Mouse (Mus musculus): ENCODE measurements around the gene Ddx46.
"Not testable (repeated sequence)": the region's sequence is repeated elsewhere in the genome, so short reads cannot be mapped to it uniquely, and the experiment has no call there.

Ddx46 gene

DNA sequence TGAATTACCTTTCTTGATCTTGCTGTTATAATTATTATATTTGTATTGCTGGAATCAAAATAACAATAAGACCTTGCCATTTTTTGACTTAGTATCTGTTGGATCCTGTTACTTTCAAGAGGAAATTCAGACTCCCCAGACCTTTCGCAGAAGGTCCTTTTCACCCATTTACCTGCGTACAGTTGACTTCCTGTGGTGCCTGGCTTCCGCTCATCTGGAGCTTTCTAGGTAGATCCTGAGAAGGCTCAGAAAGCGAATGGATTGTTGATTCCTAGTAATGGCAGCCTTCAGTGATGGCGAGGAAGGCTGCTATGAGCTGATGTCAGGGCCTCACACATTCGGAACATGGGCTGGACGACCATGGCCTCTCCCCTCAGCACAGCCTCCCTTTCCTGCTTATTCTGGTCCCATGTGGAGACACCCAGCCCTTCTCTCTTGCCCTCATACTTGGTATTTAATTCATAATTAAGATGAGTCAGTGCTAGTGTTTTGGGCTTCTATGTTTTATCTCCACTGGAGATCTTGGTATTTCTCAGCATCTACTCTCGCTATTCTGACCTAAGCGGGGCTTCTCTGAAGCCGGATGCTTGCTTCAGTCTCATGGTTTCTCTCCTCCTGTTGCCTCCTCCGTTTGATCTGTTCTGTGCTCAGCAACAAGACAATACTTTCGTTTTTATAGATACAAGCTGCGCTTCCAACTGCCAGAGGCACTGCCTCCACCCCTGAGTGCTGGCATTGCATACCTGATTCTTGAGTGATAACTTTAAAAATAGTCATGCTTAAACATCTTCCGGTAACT is 1.6 kb downstream of the Ddx46 start:
- DNase-seq (ENCODE audit: low read depth, low spot score), result no peak

DNA sequence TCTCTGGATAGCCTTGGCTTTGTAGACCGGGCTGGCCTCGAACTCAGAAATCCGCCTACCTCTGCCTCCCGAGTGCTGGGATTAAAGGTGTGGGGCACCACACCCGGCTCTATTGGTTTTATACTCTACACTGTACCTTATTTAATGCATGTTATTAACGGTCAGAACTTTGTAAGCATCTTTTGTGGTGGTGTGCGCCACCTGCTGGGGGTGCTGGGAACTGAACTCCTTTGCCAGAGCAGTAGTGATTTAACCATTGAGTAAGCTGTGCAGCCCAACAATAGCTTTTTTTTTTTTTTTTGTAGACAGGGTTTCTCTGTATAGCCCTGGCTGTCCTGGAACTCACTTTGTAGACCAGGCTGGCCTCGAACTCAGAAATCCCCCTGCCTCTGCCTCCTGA is 5.7 kb downstream of the Ddx46 start:
- DNase-seq (ENCODE audit: low read depth, low spot score), result peak; percentile 69

DNA sequence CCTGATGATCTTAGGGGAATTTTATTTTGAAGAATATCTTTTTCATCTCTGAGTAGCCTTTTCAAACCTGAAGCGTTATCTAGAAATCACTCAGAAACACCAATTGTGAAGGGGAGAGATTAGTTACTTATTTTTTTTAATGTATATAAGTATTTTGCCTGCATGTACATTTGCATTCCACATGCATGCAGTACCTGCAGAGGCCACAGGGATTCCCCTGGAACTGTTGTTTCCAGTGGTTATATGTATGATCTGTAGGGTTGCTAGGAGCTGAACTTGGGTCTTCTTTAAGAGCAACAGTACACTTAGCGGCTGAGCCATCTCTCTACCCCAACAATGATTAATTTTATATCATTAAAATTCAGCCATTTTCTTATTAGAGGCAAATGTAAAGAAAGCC is 9.7 kb downstream of the Ddx46 start:
- no peak for DNase-seq (ENCODE audit: low read depth, low spot score)

DNA sequence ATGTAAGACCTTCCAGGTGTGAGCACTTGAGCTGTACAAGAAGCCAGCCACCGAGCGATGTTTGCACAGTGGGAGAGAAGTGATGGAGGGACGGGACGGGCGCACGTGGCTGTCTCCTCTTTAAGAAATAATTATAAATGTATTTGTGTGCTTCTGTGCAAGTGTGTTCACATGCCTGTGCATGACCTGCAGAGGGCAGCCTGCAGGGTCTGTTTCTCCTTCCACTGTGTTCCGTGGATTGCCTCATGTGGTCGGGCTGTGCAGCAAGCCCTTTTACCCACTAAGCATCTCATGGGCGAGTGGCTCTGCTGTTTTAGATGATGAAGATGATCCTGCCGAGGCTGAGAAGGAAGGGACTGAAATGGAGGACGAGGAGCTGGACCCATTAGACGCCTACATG is 15.3 kb downstream of the Ddx46 start:
- peak; percentile 15 for DNase-seq (ENCODE audit: low read depth, low spot score)

DNA sequence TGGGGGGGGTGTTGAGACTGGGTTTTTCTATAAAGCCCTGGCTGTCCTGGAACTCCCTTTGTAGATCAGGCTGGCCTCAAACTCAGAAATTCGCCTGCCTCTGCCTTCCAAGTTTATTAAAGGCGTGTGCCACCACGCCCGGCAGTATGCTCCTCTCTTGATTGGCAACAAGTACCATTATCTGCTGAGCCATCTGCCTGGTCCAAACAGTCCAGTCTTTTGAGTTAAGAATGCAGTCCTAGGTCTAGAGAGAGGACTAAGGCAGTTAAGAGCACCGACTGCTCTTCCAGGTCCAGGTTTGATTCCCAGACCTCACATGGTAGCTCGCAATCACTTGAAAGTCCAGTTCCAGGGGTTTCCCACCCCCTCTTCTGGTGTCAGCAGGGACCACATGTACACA is 16.2 kb downstream of the Ddx46 start:
- no peak for DNase-seq (ENCODE audit: low read depth, low spot score)

DNA sequence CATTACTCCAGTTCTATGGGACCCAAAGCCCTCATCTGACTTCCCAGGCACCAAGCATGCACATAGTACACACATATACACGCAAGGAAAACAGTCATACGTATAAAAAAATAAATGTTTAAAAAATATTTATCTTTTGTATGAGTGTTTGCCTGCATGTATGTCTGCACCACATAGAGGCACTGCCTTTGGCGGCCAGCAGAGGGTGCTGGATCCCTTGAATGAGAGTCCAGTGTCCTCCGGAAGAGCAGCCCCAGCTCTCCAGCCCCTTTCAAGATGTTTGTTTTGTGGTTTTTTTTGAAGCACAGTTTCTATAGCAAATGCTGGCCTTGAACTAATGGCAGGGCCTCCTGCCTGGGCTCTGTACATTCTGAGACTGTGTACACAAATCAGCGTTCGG is 33.7 kb downstream of the Ddx46 start:
- peak; percentile 59 for DNase-seq (ENCODE audit: low read depth, low spot score)

DNA sequence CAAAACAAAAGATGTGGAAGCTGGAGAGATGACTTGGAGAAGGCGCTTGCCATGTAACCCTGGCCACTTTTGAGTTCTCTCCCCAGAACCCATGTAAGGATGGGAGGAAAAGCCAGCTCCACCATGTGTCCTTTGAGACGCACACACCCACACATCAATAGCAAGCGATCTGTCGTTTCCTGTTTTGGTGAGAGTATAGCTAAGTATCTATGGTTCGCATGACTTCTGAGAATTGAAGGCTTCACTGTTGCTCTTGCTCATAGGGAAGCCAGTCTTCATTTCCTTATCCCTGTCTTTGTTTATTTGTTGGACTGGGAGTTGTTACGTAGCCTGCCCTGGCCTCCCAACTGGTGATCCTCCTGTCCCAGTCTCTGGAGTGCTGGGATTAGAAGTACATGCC is 37.9 kb downstream of the Ddx46 start:
- no peak for DNase-seq (ENCODE audit: low read depth, low spot score)

DNA sequence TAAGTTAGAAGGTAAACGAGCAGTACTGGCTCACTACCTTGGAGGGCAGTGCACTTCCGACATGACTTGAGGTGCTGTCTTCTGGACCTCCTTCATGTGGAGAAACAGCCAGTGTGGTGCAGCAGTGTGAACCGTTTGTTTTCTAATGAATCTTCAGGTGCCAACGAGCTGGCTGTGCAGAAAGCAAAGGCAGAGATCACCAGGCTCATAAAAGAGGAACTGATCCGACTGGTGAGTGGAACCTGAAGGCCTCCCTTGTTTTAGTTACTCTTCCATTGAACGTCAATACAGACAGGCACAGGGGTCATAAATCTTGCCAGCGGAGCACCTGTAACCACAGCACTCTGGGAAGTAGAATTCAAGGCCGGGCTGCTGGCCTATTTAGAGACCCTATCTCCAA is 42.5 kb downstream of the Ddx46 start:
- DNase-seq (ENCODE audit: low read depth, low spot score), result peak; percentile 88

DNA sequence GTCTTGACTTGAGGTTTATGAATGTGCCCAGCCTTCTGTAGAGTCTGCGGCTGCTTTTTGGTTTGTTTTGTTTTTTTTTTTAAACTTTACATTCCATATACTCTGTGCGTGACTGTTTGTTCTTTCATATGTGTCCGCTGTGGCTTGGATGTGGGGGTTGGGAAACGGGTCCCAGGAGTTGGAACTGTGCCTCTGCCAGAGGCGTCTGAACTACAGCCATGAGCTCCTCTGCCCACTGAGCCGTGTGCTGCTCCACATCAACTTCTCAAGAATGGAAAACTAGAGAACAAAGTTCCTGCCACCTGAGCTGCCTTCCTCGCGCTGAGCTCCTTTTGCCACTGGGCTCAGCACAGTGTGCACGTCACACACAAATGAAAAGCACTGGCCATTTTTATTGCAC is 47.4 kb downstream of the Ddx46 start:
- DNase-seq (ENCODE audit: low read depth, low spot score), result no peak

DNA sequence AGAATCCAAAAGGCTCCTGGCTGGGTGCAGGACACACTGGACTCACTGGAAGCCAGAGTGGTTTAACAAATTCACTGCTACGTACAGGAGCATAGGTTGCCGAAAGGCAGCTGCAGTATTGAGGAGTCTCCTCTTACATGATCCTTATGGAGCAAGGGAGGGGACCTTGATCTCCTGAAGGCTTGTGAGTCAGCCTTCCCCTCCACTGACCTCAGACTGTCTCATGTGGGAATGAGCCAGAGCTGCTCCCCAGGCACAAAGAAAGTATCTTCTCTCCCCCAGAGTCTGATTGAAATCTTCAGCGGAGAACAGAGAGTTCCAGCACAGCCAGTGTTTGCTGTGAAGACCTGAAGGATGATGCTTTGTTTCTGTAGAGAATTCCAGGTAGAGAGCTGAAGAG is 48.8 kb downstream of the Ddx46 start:
- DNase-seq (ENCODE audit: low read depth, low spot score), result no peak

DNA sequence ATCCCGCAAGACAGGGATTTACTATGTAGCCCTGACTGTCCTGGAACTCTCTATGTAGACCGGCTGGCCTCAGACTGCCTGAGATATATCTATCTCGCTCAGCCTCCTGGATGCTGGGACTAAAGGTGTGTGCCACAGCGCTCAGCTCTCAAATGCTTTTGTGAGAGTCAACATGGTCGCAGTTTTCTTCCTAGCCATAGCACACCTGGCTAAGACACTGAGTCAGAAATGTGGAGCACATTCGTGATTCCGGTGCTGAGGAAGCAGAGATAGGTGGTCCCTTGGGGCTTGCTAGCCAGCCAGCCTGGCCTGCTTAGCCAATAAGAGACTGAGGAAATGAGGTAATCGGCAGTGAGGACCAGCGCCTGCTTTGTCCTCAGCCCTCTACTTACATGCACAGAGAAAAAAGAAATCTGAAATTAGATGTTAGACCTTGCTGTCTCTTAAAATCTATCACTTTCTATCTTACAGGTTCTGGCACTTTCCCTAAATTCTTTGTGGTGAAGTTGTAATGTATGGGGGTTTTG is 51.3 kb downstream of the Ddx46 start:
- peak; percentile 64 for DNase-seq (ENCODE audit: low read depth, low spot score)

DNA sequence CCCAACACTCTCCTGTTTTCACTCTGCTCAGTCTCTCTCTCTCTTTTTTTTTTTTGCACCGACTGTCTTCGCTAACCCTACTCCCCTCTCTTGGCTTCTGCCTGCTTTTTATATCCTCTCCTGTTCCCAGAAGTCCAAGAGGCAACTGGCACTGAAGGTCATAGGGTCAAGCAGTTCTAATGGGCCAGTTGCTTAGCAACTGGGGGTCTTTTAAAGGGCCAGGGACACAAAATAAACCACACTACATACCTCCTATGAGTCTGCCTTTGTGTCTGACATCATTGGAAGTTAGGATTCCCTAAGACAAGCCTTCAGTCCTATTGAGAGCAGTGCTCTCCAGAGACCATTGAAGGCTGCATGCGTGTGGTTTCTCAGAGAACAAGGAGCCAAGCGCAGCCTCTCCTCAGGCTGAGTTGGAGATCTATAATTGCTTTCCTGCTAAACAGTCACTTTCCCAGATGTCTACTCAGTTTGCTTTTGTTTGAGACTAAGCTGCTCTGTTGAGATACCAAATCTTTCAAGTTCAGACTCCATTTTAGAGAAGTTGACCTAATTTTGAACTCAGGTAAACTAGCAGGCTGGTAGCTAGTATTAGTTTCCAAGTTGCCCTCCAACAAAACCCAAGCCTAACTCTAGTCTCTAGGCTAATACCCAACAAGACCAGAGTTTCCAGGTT is 53.2 kb downstream of the Ddx46 start:
- DNase-seq (ENCODE audit: low read depth, low spot score), result no peak

DNA sequence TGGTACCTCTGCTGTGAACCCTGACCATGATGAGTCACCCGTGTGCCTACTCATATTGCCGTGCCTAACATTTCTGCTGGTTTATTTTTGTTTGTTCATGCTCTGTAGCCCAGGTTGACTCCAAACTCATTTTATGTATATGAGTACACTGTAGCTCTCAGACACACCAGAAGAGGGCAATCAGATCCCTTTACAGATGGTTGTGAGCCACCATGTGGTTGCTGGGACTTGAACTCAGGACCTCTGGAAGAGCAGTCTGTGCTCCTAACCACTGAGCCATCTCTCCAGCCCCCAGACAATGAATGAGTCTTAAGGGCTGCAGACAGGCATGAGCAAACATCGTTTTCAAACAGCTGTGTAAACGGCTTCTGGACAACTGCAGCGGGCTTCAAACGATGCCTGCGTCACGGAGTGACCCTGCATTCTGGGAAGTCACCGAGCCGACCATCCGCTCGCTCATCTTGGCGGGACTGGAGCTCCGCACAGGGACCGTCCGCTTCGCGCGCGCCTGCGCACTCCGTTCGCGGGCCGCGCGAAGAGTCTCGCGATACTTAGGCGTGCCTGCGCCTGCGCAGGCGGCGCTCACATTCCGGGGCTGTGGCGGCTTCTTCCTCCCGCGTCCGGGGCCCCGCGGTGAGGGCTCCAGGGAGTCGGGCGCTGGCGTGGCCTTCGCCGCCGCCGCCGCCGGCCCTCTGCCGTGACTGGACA is 57.9 kb downstream of the Ddx46 start, which contains the start of gene B230219D22Rik:
B230219D22Rik (plus strand) TSS at position 590 of the 708 bp plus-strand sequence.
- peak; percentile 97 for DNase-seq (ENCODE audit: low read depth, low spot score)

DNA sequence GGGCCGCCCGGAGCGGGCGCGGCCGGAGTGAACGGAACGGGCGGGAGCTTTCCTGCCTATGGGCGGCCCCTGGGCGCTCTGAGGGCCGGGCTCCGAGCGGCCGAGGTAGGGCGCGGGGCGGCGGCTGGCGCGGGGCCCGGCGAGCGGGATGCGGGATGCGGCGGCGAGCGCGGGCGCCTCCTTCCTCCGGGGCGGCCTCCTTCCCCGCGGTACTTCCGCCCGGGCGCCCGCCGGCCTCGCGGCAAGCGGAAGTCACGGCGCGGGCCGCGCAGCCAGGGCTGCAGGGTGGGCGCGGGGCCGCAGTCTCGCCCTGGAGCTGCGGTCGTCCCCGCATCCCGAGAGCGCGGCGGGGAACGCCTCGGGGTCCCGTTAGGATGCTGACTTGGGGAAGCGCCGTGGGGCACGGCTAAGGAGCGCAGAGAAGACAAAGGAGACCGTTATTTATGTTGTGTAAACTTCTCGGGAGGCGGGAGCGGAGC is 58.5 kb downstream of the Ddx46 start:
- DNase-seq (ENCODE audit: low read depth, low spot score), result peak; percentile 67

DNA sequence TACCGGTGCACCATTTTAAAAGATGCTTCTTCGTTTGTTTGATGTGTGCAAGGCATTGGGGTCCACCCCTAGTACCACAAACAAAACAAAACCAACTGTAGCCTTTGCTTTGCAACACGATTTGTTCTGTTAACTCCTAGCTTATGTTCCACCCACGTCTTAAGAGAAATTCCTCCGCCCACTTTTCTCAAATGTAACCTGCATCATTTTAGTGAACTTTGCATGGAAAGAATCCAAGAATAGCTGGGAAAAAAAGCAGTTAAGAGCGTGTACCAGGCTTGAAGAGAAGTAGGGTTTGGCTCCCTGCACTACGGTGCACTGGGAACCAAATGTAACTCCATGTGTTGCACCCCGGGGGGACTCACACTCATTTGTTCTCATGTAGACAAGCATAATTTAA is 59.3 kb downstream of the Ddx46 start:
- no peak for DNase-seq (ENCODE audit: low read depth, low spot score)

DNA sequence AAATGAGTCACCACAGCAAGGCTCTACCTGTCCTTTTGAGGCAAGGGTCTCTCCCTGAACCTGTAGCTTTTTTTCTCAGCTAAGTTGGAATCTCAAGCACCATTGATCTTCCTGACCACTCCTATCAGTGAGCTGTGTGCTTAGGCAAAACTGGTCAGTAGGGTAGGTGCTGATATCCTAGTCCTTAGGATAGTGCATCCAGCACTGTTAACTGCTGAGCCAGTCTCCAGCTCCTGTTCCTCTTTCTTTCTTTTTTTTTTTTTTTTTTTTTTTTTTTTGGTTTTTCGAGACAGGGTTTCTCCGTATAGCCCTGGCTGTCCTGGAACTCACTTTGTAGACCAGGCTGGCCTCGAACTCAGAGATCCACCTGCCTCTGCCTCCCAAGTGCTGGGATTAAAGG is 61.2 kb downstream of the Ddx46 start:
- DNase-seq (ENCODE audit: low read depth, low spot score), result not testable (repeated sequence)

DNA sequence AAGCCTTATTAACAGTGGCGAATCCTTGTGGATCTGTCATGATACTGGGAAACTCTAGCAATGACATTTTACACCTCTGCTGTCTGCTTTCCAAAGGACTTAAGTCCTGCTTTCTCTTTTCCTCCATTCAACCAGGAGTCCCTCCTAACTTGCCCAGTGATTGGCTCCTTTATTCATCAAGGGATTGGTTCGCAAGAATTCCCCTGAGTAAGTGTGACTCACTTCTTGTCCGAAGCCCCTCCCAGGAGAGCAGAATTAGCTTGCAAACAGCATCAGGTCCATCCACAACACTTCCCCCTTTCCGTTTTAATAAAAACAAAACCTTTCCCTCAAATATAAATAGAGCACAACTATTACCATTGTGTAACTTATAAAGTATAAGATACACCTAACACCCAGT is 69.5 kb downstream of the Ddx46 start:
- no peak for DNase-seq (ENCODE audit: low read depth, low spot score)

DNA sequence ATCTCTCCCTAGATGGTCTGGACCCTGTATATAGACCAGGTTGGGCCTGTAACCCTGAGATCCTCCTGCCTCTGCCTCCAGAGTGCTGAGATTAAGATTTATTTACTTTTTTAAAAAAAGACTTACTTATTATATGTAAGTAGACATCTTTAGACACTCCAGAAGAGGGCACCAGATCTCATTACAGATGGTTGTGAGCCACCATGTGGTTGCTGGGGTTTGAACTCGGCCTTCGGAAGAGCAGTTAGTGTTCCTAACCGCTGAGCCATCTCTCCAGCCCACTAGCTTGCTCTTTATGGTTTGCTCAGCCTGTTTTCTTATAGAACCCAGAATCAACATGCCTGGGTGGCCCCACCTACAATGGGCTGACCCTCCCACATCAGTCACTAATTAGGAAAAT is 78.0 kb downstream of the Ddx46 start:
- peak; percentile 49 for DNase-seq (ENCODE audit: low read depth, low spot score)

DNA sequence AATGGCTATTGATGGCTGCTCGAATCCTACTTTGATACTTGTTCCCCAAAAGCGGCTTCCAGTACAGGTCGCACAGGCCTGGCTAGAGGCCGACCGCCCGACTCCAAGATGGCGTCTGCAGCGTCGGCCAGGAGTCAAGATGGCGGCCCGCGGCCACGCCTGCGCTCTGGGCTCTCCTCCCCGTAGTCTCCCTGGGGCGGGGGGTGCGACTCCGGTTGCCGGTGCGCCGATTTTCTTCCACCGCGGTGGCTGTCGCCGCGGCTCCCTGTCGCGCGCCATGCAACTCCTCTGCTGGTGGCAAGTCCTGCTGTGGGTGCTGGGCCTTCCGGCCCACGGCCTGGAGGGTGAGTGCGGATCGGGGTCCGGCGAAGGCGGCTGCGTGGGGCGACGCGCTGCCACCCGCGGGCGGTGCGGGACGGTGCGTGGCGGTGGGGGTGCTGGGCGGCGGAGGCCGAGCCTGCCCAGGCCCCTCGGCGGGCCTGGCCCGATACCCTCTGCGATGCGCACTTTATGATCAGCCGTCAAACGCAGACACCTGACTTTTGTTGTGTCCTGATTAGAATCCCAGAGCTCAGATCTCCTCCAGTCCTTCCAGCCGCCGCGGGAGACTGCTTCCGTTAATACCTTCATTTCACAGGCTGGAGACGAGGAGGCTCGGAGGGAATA is 79.8 kb downstream of the Ddx46 start, which contains the start of gene Txndc15:
Txndc15 (plus strand) TSS at position 150 of the 666 bp plus-strand sequence.
- peak; percentile 90 for DNase-seq (ENCODE audit: low read depth, low spot score)

DNA sequence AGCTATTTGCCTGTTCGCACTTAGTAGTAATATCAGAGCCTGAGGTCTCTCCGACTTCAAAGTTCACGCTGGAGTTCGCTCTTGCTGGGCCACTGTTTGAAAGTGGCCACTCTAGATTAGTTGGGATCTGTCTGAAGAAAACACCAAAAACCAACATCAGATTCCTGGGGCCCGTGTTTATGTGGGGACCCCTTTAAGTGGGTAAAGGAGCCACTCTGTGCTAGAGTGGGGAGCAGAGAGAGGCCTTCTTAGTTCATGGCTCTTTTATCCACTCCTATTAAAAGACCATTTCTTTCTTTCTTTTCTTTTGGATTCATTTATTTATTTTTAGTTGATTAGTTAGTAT is 80.3 kb downstream of the Ddx46 start:
- peak; percentile 66 for DNase-seq (ENCODE audit: low read depth, low spot score)

DNA sequence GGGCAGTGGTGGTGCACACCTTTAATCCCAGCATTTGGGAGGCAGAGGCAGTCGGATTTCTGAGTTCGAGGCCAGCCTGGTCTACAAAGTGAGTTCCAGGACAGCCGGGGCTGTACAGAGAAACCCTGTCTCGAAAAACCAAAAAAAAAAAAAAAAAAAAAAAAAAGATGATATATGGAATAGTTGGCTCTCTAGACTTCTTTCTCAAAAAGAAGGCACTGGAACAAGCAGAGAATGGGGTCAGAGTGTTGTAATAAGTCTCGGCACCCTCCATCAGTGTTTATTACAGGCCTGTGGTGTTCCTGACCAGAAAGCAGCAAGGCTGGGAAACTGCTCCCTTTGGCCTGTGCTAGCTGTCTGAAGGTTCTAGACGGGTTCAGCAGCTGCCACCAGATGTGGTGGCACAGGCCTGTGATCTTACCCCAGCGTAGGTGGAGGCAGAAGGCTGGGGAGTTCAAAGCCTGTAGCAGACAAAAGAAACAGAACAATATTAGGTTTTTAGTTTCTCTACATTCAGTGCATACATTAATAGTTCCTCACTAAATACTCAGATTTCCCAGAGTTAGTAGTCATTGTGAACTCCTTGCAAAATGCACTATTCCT is 81.2 kb downstream of the Ddx46 start:
- peak; percentile 26 for DNase-seq (ENCODE audit: low read depth, low spot score)

Data from A20 (cell line).